Mouse (Mus musculus) right cerebral cortex, postnatal 25 days (tissue): ENCODE measurements around the gene Hdac1.

Source experiments
- DNase-seq: peaks from one replicate; pipeline ENCODE4 v3.0.0; 2022

Gene Hdac1

DNA sequence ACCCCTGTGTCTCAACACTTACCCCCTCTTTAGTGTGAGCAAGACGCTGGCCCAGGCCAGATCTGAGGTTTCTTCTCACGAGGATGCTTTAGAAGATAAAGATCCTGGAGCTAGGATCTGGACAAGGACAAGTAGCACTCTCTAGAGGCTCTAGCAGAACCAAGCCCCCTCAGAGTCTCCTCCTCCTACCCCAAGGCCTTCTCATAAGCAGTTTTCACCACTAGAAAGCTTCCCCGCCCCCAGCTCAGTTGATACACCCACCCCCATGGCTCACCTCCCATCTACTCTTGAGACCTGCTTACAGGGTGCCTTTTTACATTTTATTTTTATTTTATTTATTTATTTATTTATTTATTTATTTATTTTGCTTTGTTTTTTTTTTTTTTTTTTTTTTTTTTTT is 32.9 kb downstream of the Hdac1 start:
- no peak for DNase-seq

DNA sequence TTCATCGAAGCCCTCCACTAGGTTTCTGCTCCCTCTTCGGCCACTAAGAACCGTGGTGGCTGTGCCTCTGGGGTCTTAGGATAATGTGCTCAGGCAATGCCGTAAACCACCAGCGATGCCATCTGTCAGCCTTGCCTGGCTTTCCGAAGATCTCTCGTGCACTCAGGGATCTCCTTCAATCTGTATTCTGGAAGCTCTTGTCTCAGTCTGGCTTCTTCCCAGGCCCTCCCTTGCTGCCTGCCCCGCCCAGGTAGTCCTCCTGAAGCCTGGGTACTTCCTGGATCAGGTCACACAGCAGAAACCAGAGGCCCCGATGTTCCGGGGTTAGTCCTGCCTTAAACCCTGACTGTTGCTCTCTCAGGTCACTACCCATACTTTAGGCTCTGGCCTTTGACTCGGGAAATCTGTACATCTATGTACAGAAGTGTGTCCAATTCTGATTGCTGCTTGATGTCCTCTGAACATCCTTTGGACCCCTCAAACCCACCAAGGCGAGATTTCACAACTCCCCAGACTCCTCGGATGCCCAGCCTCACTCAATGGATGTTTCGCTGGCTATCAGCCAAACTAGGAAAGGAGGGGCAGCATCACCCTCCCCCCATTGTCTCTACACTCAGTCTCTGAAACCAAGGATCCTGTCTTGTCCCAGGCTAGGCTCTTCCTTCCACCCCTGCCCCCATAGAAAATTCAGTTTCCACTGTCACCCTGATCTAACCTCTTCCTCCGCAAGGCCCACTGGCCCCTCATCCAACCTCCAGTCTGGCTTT is 33.5 kb downstream of the Hdac1 start:
- no peak for DNase-seq

DNA sequence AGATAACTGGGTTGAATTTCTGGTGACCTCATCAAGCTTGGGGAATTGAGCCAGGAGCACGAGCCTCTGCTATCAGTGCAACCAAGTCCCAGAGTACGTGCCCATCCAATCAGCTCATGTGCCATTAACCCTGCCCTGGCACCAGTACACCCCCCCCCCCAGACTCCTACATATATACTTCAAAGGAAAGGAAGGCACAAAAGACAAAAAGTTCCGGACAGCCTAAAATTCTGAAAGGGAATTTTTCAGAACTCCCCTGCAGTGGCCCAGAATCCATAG is 34.3 kb downstream of the Hdac1 start:
- no peak for DNase-seq

- DNase-seq: no peak
Measured at GRCm38 (mm10) chr4:129507434-129508236, 34.9 kb downstream of the Hdac1 start.

- DNase-seq: no peak
Measured at GRCm38 (mm10) chr4:129505511-129505910, 37.0 kb downstream of the Hdac1 start.

DNA sequence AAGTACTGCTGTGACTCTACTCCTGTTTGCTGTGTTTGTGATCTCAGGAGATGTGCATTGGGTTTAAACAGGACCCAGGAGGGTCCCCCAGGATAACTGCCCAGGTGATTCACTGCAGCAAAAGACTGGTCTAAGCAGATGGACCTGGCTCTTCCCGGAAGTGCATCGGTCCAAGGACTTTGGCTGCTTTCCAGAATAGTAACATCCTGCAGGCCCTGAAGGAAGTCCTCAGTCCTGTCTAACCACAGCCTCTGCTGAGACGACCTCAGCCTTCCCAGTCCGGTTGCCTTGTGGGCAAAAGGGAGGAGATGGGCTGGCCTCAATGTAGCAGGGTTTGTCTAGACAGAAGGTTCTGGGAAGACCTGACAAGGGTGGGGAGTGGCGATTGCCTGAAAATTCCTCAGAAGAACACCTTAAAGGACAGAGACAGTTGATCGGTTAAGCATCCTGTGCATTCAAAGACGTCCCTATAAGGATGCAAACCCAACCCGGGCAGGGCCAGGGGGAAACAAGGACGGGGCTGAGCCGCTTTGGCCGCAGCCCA is 39.5 kb downstream of the Hdac1 start:
- DNase-seq: no peak

GRCm38 (mm10) chr4:129502327-129502888 is 40.1 kb downstream of the Hdac1 start:
- DNase-seq: no peak

GRCm38 (mm10) chr4:129500607-129501566 is 41.6 kb downstream of the Hdac1 start:
- peak; percentile 75 for DNase-seq

GRCm38 (mm10) chr4:129500017-129500416 is 42.5 kb downstream of the Hdac1 start:
- no peak for DNase-seq

GRCm38 (mm10) chr4:129498941-129499340 is 43.6 kb downstream of the Hdac1 start:
- no peak for DNase-seq

- DNase-seq: no peak
Measured at GRCm38 (mm10) chr4:129496631-129497030, 45.9 kb downstream of the Hdac1 start.

DNA sequence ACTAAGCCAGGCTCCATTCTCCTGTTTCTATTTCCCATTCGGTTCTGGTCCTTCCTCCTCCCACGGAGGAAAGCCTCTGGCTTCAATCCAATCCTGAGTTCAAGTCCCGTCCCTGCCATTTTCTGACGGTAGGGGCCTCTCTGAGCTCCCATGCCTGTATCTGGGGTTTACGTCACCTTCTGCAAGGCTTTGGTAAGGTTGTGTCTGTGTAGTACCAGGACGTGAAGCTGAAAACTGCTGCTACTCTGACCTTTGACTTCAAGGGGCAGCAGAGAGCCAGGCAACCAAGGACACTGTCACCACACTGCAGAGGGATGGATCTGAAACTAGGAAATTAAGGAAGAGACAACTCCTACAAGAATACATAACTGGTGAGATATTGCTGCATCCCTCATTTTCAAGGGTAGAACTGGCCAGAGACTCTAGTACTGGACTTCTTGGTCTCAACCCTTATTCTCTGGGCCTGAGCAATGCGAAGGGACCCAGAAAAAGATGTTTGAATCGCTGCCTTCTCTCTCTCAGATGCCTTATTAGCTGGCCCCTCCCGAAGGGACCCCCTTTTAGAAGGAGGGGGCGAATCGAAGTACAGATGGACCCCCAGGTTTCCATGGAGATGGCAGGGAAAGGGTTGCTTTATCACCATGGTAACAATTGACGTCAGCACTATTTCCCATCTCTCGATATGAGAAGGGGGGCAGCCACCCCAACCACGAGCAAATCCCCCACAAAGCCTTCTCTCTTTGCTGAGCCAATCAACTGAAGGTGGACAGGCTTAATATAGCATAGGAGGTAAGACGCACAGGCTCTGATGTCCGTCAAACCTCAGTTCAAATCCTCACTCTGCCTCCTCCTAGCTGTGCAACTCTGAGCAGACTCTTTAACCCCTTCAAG is 46.6 kb downstream of the Hdac1 start:
- DNase-seq: peak; percentile 49

DNA sequence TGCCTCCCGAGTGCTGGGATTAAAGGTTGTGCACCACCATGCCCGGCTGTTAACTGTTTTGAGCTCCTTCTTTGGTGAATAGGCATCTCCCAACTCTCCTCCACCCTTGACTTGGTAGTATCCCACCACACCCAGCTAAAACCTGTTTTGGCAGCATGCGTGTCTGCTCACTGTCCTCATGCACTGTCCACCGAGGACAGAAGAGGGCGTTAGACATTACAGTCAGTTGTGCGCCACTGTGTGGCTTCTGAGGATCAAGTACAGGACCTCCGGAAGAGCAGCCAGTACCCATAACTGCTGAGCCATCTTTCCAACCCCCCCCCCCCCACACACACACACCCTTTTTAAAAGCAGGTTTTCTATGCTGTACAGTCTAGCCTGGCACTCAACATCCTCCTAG is 47.8 kb downstream of the Hdac1 start:
- DNase-seq: no peak

DNA sequence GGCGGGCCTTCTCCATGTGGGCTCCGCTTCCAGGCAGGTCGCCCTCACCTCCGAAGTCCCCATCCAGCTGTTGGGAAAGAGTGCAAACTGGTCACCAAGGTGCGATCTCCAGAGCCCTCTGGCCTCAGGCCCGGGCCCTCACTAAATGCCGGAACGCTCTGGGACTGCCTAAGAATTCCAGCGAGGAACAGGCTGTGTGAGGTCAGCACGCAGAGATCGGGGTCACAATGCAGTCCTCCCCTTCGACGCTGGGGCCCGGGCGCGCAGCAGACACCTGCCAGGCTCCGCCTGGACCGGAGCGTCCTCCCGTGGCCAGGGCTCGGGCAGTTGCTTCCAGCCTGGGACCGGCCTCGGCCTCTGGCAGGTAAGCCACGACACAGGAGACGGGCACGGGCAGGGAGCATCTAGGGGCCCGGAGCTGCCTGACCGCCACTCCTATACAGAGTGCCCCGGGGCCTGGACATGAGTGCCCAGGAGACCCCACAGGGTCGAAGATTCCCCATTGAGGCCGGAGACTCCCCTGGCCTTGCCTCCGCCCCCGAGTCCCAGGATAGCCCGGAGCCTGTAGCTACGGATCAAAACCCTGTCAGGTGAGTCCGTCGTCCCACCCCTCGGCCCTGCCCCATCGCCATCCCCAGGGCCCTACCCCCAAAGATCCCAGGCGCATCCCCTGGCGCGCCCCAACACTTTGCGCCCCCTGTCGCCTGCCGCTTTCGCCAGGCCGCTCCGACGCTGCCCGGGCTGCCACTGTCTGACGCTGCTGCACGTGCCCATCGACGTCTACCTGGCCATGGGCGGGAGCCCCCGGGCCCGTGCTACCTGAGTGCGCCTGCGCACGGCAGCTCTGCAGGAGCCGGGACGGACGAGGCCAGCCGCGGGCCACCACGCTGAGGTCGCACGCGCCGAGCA is 51.3 kb downstream of the Hdac1 start, which contains the start of the genes Tssk3 and Fam229a:
Gene Tssk3, minus strand, starts transcription at position 51 of the 909 bp plus-strand sequence.
Gene Fam229a, plus strand, starts transcription at position 219 of the 909 bp plus-strand sequence.
- no peak for DNase-seq

DNA sequence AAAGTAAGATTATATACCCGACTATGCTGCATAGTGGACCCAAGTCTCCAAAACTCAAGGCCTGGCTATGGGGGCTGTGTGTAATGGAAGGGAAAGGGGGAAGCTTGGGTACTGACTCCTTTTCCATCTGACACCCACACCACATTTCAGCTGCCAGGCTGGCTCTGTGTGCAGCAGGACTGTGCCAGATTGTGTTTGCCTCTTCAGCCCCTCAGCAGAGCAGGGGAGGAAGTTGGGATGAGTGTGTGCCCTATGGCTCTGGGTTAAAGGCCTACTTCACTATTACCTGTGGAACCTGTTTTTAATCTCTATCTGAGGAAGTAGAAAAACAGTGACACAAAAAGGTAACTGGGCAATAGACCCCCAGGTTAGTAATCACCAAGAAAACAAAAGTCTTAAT is 61.4 kb downstream of the Hdac1 start:
- DNase-seq: no peak

DNA sequence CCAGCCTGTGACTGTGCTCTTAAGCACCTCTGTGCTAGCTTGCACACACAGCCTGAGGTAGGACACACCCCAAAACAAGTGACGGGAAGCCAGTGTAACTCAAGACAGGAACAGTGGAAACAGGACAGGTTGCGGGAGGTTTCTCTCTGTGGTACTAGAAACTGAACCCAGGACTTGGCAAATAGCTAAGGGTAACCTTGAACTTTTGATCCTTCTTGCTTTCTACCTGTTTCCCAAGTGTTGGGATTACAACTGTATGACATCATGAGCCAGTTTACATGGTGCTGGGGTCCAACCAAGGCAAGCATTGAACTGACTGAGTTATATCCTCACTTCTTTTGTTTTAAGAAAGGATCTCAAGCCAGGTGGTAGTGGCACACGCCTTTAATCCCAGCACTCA is 62.6 kb downstream of the Hdac1 start:
- no peak for DNase-seq

GRCm38 (mm10) chr4:129476047-129476446 is 66.5 kb downstream of the Hdac1 start:
- no peak for DNase-seq
